Mouse (Mus musculus): Measurements from ENCODE around the gene Trpm1. TPM values are rescaled to one million over a fixed set of nuclear protein-coding genes. Genes with fewer than 3 reads are reported as not detected.
"Not testable (repeated sequence)": the region's sequence is repeated elsewhere in the genome, so short reads cannot be mapped to it uniquely, and the experiment has no call there.

Gene Trpm1
- 7.9 and 20.5 TPM in 2 replicates for polyA plus RNA-seq (2016; fragmentation: Nextera tagmentation; extraction: Ambion mirVana)

DNA sequence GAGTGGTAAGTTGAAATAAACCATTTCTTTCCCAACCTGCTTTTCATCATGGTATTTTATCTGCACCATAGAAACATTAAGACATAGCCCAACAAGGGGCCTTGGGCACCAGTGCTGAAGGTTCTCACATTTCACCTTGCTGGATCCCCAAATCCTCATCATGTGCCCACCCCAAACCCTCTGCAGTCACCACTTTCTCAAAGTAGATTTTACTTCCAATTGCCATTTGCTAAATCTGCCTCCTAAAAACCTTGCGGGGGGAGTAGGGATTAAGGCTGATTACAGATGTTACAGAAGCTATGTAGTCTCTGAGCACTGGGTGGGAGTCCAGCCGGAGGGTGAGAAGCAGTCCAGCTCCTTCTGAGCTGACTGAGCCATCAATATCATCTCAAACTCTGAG is at the start of gene Trpm1:
Gene Trpm1 (plus strand): TSS at position 301 of the 400 bp plus-strand sequence.
- no peak for ATAC-seq (ENCODE audit: insufficient number of reproducible peaks, insufficient read depth, low FRiP score, low TSS enrichment)
- no peaks in the 10 kb centered on the region for H3K27me3 ChIP-seq
- H3K9ac ChIP-seq = no peak within 1 kb of the TSS
- H3K4me1 ChIP-seq = 0 out of 2 replicates have a peak, but pooled peaks cover 3% of the 10 kb centered on the region
- no peak within 1 kb of the TSS for H3K4me2 ChIP-seq (replicated peaks)
- no peak within 1 kb of the TSS for H3K4me3 ChIP-seq
- 85% methylated on average over 2 of the region's 2 CpGs for WGBS
- no peak within 1 kb of the TSS for H3K27ac ChIP-seq
- H3K36me3 ChIP-seq = no peaks in the 10 kb centered on the region
- no peaks in the 10 kb centered on the region for H3K9me3 ChIP-seq

DNA sequence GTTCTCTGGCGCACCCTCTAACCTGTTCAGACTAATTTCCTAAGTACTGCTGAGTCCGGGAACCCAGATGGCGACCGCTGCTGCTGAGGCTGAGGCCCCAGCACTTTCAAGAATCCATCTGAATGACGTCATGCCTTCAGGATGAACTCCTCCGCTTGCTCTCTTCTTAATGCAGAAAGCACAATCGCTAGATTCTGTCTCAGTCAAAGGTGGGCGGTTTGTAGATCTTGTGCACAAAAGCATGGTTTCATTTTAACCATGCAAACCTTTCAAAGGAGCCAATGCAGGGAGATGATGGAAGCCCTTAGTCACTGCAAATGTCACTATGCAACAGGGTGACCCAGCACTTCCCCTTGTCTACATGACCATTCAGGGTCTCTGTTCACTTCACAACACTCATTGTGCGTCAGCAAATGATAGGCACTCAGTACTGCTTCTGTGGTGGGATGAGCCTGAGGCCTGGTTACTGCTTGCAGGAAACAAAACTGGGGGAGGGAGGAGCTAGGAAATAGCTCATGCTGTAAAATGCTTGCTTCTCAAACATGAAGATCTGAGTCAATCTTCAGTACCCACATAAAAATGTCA is 31.4 kb upstream of the Trpm1 start:
- Histone ChIP-seq H3K4me3 (no peak overlapping the region), H3K36me3 (no peaks in the 10 kb centered on the region), H3K9ac (no peak overlapping the region), H3K27ac (no peak overlapping the region), H3K27me3 (no peaks in the 10 kb centered on the region), H3K4me2 (replicated peaks) (no peak overlapping the region), H3K4me1 (no peaks in the 10 kb centered on the region), H3K9me3 (no peaks in the 10 kb centered on the region)
- WGBS = 87% methylated on average over 9 of the region's 9 CpGs
- no peak for ATAC-seq (ENCODE audit: insufficient number of reproducible peaks, insufficient read depth, low FRiP score, low TSS enrichment)

DNA sequence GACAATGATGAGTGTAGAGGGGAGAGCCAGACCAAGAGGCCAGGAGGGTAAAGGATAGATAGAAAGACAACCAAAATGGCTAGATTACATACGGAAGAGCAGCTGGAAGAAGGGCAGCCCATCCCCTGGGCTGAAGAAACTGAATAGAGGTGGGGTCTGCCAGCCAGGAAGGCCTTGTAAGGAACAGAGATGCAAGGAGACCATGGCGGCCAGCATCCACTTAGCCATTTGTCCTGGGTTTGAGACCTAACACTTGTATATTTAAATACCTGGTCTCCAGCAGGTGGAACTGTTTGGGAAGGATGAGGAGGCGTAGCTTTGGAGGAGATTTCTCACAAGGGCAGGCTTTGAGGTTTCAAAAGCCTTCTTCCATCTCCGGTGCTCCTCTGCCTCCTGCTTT is 29.9 kb upstream of the Trpm1 start:
- ATAC-seq (ENCODE audit: insufficient number of reproducible peaks, insufficient read depth, low FRiP score, low TSS enrichment) = no peak
- H3K4me2 ChIP-seq (replicated peaks) = no peak overlapping the region
- no peaks in the 10 kb centered on the region for H3K4me1 ChIP-seq
- H3K36me3 ChIP-seq = no peaks in the 10 kb centered on the region
- no peaks in the 10 kb centered on the region for H3K9me3 ChIP-seq
- no peak overlapping the region for H3K27ac ChIP-seq
- H3K9ac ChIP-seq = no peak overlapping the region
- 85% methylated on average over 4 of the region's 4 CpGs for WGBS
- H3K4me3 ChIP-seq = no peak overlapping the region
- H3K27me3 ChIP-seq = no peaks in the 10 kb centered on the region

DNA sequence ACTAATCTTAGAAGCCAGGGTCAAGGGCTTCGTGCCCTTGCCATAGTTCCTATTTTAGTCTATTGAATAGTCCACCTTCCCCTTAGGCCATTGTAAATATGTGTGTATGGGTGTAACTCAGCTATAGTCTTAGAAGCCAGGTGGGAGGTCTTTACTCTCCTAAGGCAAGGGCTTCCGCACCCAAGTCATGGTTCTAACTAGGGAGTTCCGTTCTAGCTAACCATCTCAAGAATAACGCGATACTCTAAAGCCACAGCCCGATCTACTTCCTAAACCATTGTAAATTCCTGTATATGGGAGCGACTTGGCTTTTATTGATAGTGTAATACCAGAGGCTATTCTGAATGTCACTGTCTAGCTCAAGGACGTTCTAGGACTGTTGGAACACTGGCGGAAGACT is 27.6 kb upstream of the Trpm1 start:
- not testable (repeated sequence) for H3K4me2 ChIP-seq (replicated peaks); H3K27ac ChIP-seq; H3K9ac ChIP-seq; H3K4me3 ChIP-seq; H3K9me3 ChIP-seq; H3K4me1 ChIP-seq; H3K36me3 ChIP-seq; H3K27me3 ChIP-seq; ATAC-seq (ENCODE audit: insufficient number of reproducible peaks, insufficient read depth, low FRiP score, low TSS enrichment)
- WGBS = 92% methylated on average over 9 of the region's 9 CpGs

DNA sequence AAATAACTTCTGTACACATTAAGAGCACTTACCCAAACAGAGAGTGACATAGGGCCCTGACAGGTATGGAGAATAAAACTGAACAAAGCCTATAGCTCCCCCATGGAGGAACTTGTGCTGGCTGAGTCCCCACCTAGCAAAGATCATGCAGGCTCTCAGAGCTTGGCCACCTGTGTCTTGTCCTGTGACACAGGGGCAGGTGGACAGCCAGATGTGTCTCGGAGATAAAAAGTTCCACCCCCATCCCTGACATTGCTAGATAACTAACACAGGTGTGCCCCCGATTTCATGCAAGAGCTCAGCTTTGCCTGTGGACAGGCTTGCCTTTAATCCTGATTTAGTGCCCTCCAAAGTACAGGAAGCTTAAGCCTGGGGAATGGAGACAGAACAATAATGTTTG is 13.8 kb upstream of the Trpm1 start:
- WGBS = 77% methylated on average over 2 of the region's 2 CpGs
- no peaks in the 10 kb centered on the region for H3K27me3 ChIP-seq
- no peaks in the 10 kb centered on the region for H3K9me3 ChIP-seq
- no peaks in the 10 kb centered on the region for H3K36me3 ChIP-seq
- H3K9ac ChIP-seq = no peak overlapping the region
- H3K4me3 ChIP-seq = no peak overlapping the region
- H3K4me1 ChIP-seq = 0 out of 2 replicates have a peak, but pooled peaks cover 3% of the 10 kb centered on the region
- H3K4me2 ChIP-seq (replicated peaks) = no peak overlapping the region
- no peak overlapping the region for H3K27ac ChIP-seq
- ATAC-seq (ENCODE audit: insufficient number of reproducible peaks, insufficient read depth, low FRiP score, low TSS enrichment) = no peak

DNA sequence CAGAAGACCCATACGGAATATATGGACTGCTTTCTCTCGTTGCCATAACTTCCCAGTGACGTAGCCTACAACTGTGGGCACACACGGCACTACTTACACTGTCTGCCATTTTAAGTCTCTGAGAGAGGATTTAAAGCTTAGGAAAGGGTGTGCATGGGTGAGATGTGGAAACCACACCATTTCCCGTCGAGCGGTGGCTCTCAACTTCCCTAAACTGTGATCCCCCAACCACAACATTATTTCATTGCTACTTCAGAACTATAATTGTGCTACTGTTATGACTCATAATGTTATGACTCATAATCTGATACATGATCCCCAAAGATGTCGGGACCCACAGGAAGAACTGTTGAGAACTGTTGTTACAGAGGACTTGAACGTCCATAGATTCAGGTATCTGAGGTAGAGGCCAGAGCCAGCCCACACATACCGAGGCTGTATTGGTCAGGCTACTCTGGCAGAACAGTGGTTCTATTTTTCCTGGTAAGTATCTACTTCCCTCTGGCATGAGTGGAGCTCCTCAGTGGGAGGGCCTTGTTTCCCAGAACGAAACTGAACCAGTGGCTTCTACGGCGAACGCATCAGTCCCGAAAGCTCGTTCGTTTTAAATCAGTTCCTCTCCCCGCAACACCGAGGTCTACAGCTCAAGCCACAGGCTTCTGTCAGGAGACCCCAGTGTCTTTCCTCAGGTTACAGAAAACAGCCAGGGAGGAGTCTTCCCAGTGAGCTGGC is 12.2 kb upstream of the Trpm1 start:
- H3K4me1 ChIP-seq = 0 out of 2 replicates have a peak, but pooled peaks cover 3% of the 10 kb centered on the region
- no peaks in the 10 kb centered on the region for H3K9me3 ChIP-seq
- H3K4me2 ChIP-seq (replicated peaks) = no peak overlapping the region
- H3K4me3 ChIP-seq = no peak overlapping the region
- ATAC-seq (ENCODE audit: insufficient number of reproducible peaks, insufficient read depth, low FRiP score, low TSS enrichment) = no peak
- no peaks in the 10 kb centered on the region for H3K36me3 ChIP-seq
- no peak overlapping the region for H3K27ac ChIP-seq
- 83% methylated on average over 19 of the region's 19 CpGs for WGBS
- H3K27me3 ChIP-seq = no peaks in the 10 kb centered on the region
- H3K9ac ChIP-seq = no peak overlapping the region

DNA sequence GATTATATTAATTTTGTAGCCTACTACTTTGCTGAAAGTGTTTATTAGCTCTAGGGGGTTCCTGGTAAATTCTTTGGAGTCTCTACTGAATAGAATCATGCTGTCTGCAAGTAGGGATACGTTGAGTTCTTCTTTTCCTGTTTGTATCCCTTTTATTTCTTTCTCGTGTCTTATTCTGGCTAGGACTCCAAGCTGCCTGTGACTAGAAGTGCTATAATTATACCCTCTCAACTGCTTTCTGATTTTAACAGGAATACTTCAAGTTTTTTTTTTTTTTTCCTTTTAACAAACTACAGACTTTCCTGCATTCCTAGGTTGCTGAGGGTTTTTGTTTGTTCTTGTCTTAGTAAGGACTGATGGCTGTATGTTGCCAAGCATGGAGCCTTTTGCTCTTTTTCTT is 4.3 kb upstream of the Trpm1 start:
- Histone ChIP-seq H3K36me3 (no peaks in the 10 kb centered on the region), H3K4me1 (no peaks in the 10 kb centered on the region), H3K4me2 (replicated peaks) (no peak overlapping the region), H3K4me3 (no peak overlapping the region), H3K9me3 (no peaks in the 10 kb centered on the region), H3K27ac (no peak overlapping the region), H3K9ac (no peak overlapping the region), H3K27me3 (no peaks in the 10 kb centered on the region)
- ATAC-seq (ENCODE audit: insufficient number of reproducible peaks, insufficient read depth, low FRiP score, low TSS enrichment) = no peak
- 47% methylated on average over 2 of the region's 2 CpGs for WGBS

DNA sequence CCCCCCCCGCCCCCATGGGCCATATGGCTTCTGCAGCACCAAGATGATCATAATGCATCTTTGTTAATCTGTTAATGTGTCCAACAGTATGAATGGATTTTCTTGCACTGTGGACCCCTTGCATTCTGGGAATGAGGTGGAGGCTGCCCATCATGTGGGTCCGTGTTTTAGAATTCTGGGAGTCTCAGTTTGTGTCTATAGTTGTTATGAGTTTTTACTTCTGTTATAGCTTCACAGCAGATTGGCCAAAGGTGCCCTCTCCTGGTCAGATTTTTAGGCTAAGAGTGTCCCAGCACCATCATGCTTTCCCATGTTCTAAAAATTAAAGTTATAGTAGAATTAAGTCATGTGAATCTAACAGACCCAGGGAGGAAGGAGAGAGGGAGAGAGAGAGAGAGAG is 3.9 kb upstream of the Trpm1 start:
- H3K36me3 ChIP-seq = no peaks in the 10 kb centered on the region
- no peak overlapping the region for H3K4me2 ChIP-seq (replicated peaks)
- no peak overlapping the region for H3K4me3 ChIP-seq
- H3K9me3 ChIP-seq = no peaks in the 10 kb centered on the region
- ATAC-seq (ENCODE audit: insufficient number of reproducible peaks, insufficient read depth, low FRiP score, low TSS enrichment) = no peak
- H3K4me1 ChIP-seq = no peaks in the 10 kb centered on the region
- H3K27ac ChIP-seq = no peak overlapping the region
- H3K9ac ChIP-seq = no peak overlapping the region
- no peaks in the 10 kb centered on the region for H3K27me3 ChIP-seq
- WGBS = 40% methylated on average over 2 of the region's 2 CpGs

DNA sequence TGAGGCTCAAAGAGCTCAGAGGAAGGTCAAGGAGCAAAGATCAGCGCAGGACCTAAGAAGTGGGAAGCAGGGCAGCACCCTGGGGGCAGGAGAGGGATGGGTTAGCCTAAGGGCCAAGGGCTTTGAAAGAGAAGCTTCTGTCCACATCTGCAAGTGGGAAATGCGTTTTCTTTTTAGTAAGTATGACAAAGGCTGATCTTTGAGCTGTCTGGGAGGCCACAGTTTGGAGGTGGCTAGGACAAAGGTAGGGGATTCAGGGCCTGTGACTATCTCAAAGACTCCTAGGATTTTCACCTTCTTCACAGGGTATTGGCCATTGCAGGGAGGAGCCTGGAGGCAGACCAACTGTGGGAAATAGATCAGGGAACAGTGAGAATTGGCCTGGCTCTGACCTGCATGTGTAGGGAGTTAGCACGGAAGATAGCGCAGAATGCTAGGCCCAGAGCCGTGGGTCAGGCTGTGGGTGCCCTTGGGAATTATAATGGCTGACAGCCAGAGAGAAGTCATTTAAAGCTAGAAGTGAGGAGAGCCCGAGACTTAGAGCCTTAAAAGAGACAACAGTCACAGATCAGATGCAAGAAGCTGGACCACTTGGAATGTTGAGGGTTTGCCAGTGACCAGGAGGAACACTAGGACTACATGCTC is 3.1 kb upstream of the Trpm1 start:
- no peak overlapping the region for H3K4me2 ChIP-seq (replicated peaks)
- 0 out of 2 replicates have a peak, but pooled peaks cover 2% of the 10 kb centered on the region for H3K4me1 ChIP-seq
- H3K9me3 ChIP-seq = no peaks in the 10 kb centered on the region
- 59% methylated on average over 6 of the region's 6 CpGs for WGBS
- no peak overlapping the region for H3K4me3 ChIP-seq
- no peak overlapping the region for H3K27ac ChIP-seq
- 0 out of 2 replicates have a peak, but pooled peaks have one; percentile 35 for ATAC-seq (ENCODE audit: insufficient number of reproducible peaks, insufficient read depth, low FRiP score, low TSS enrichment)
- H3K9ac ChIP-seq = no peak overlapping the region
- H3K27me3 ChIP-seq = no peaks in the 10 kb centered on the region
- H3K36me3 ChIP-seq = no peaks in the 10 kb centered on the region

DNA sequence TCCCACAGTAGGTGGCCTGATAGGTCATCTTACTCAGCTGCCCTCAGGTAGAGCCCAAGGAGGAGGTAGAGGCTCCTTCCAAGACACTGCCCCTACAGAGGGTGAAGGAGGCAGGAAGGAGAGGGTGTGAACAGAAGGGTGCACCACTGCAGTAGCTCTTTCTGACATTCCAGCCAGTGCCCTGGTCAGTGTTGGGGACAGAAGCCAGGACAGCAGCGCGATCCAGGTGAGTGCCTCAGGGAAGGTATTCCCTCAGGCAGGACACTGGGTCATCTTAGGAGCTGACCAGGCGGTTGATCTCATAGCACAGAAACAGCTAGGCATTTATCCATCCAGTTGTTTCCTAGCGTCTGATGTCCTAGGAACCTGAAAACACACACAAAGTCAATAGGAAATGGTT is 1.6 kb downstream of the Trpm1 start:
- no peaks in the 10 kb centered on the region for H3K9me3 ChIP-seq
- H3K27me3 ChIP-seq = no peaks in the 10 kb centered on the region
- H3K27ac ChIP-seq = no peak overlapping the region
- H3K9ac ChIP-seq = no peak overlapping the region
- peak overlapping the region; percentile 34 for H3K4me2 ChIP-seq (replicated peaks)
- 0 out of 2 replicates have a peak, but pooled peaks cover 3% of the 10 kb centered on the region for H3K4me1 ChIP-seq
- 61% methylated on average over 4 of the region's 4 CpGs for WGBS
- H3K4me3 ChIP-seq = no peak overlapping the region
- ATAC-seq (ENCODE audit: insufficient number of reproducible peaks, insufficient read depth, low FRiP score, low TSS enrichment) = no peak
- no peaks in the 10 kb centered on the region for H3K36me3 ChIP-seq

DNA sequence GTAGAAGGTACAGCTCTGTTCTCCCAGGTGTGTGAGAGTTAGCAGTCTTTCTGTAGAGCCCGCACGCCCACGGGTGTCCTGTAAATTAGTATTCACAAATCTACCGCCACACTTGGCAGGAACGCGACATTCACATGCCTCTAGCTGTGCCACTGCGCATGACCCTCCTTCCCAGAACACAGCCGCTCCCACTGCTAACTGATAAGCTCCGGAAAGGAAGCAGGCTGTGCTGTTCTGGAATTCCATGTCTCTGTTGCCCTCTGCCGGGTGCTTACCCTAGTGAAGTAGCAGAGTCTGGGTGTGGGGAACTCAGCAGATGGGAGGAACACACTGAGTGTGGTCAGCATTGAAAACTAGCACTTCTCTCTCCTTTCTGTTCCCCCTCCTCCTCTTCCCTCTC is 2.1 kb downstream of the Trpm1 start:
- H3K4me1 ChIP-seq = 0 out of 2 replicates have a peak, but pooled peaks cover 3% of the 10 kb centered on the region
- ATAC-seq (ENCODE audit: insufficient number of reproducible peaks, insufficient read depth, low FRiP score, low TSS enrichment) = peak; percentile 41; the same call in 1 of the 2 replicates
- no peak overlapping the region for H3K9ac ChIP-seq
- no peaks in the 10 kb centered on the region for H3K36me3 ChIP-seq
- 13% methylated on average over 10 of the region's 10 CpGs for WGBS
- no peak overlapping the region for H3K4me3 ChIP-seq
- no peak overlapping the region for H3K27ac ChIP-seq
- no peaks in the 10 kb centered on the region for H3K27me3 ChIP-seq
- peak overlapping the region; percentile 34 for H3K4me2 ChIP-seq (replicated peaks)
- H3K9me3 ChIP-seq = no peaks in the 10 kb centered on the region

Data from embryonic facial prominence, embryonic 12.5 days (tissue).